Mouse (Mus musculus) ES-Bruce4 (cell line): Measurements from ENCODE around the gene Arid1b. TPM values are rescaled to one million over a fixed set of nuclear protein-coding genes. Genes with fewer than 3 reads are reported as not detected.
A peak's percentile ranks its signal among the peaks of the same experiment; 100 is the strongest.

ENCODE experiments used
- H3K27ac ChIP-seq: 2 replicates; pipeline ENCODE4 v1.5.1; 2012; ENCODE audit warnings: low read length, inconsistent platforms; ENCODE audit not compliant: insufficient read depth
- H3K27me3 ChIP-seq: 2 replicates; pipeline ENCODE4 v1.6.1; 2012; ENCODE audit warnings: mild to moderate bottlenecking, low read length, inconsistent platforms; ENCODE audit not compliant: control insufficient read depth, poor library complexity, insufficient read depth, severe bottlenecking
- H3K36me3 ChIP-seq: 2 replicates; pipeline ENCODE4 v1.6.1; 2012; ENCODE audit warnings: inconsistent platforms, mild to moderate bottlenecking, low read length, moderate library complexity; ENCODE audit not compliant: control insufficient read depth, poor library complexity, insufficient read depth, severe bottlenecking
- H3K4me1 ChIP-seq: one replicate; pipeline ENCODE4 v1.8.1; 2011; ENCODE audit warnings: low read length; ENCODE audit not compliant: control insufficient read depth, insufficient read depth
- H3K4me3 ChIP-seq: 2 replicates; pipeline ENCODE4 v1.5.1; 2011; ENCODE audit warnings: low read depth, mild to moderate bottlenecking, low read length
- H3K9ac ChIP-seq: 2 replicates; pipeline ENCODE4 v1.6.1; 2012; ENCODE audit warnings: low read depth, mild to moderate bottlenecking, inconsistent platforms; ENCODE audit not compliant: poor library complexity, severe bottlenecking
- H3K9me3 ChIP-seq: replicated peaks from 2 replicates; pipeline ENCODE4 v1.6.1; 2012; ENCODE audit warnings: mild to moderate bottlenecking, low read length, inconsistent platforms; ENCODE audit not compliant: control insufficient read depth, poor library complexity, insufficient read depth, severe bottlenecking
- CTCF ChIP-seq: IDR thresholded peaks from one replicate; pipeline ENCODE4 v1.8.1; 2011; ENCODE audit warnings: low read depth, low read length
- EP300 ChIP-seq: IDR thresholded peaks from 2 replicates; pipeline ENCODE4 v1.6.1; 2011; ENCODE audit warnings: low read depth, low read length; ENCODE audit not compliant: insufficient read depth
- POLR2A ChIP-seq: IDR thresholded peaks from one replicate; pipeline ENCODE4 v1.8.1; 2011; ENCODE audit warnings: low read length; ENCODE audit not compliant: insufficient read depth
- polyA plus RNA-seq: library from polyadenylated mRNA; stranded (reverse); fragments of >200 nt; gene quantifications from 2 replicates; pipeline ENCODE4 v1.2.4, GENCODE M21; 2011; ENCODE audit warnings: low read depth; ENCODE audit not compliant: missing spikeins, insufficient read depth, insufficient read length

The Arid1b gene
- polyA plus RNA-seq, 1 experiment, result 20.4 TPM

- H3K9ac ChIP-seq, result no peak overlapping the region
- H3K4me3 ChIP-seq, result no peak overlapping the region
- peaks cover 10% of the 10 kb centered on the region for H3K4me1 ChIP-seq
- no peak overlapping the region for H3K27ac ChIP-seq
- TF ChIP-seq POLR2A, result no peak
- no peak for TF ChIP-seq CTCF
- TF ChIP-seq EP300, result no peak
- H3K27me3 ChIP-seq, result no peaks in the 10 kb centered on the region
- H3K9me3 ChIP-seq, result no peaks in the 10 kb centered on the region
- no peaks in the 10 kb centered on the region for H3K36me3 ChIP-seq
These were observed 69.5 kb downstream of the Arid1b start for GRCm38 (mm10) chr17:5063471-5064176.

- Histone ChIP-seq H3K9ac (no peak overlapping the region), H3K9me3 (no peaks in the 10 kb centered on the region), H3K27me3 (no peaks in the 10 kb centered on the region), H3K4me1 (peaks cover 7% of the 10 kb centered on the region), H3K36me3 (no peaks in the 10 kb centered on the region), H3K27ac (no peak overlapping the region), H3K4me3 (no peak overlapping the region)
- TF ChIP-seq POLR2A (no peak), CTCF (peak; percentile 56)
These were observed 70.6 kb downstream of the Arid1b start for GRCm38 (mm10) chr17:5064777-5065176.

GRCm38 (mm10) chr17:5065270-5065669, 71.1 kb downstream of the Arid1b start:
- no peak for TF ChIP-seq POLR2A
- TF ChIP-seq EP300, result no peak
- TF ChIP-seq CTCF, result no peak
- Histone ChIP-seq H3K27me3 (no peaks in the 10 kb centered on the region), H3K27ac (no peak overlapping the region), H3K9ac (no peak overlapping the region), H3K4me1 (peaks cover 7% of the 10 kb centered on the region), H3K4me3 (no peak overlapping the region), H3K9me3 (no peaks in the 10 kb centered on the region), H3K36me3 (no peaks in the 10 kb centered on the region)

- Histone ChIP-seq H3K36me3 (no peaks in the 10 kb centered on the region), H3K9me3 (no peaks in the 10 kb centered on the region), H3K9ac (no peak overlapping the region), H3K4me1 (peaks cover 5% of the 10 kb centered on the region), H3K27ac (no peak overlapping the region), H3K4me3 (no peak overlapping the region), H3K27me3 (no peaks in the 10 kb centered on the region)
- TF ChIP-seq CTCF, result no peak
- no peak for TF ChIP-seq EP300
- TF ChIP-seq POLR2A, result no peak
These were observed 72.7 kb downstream of the Arid1b start for GRCm38 (mm10) chr17:5066835-5067234.

DNA sequence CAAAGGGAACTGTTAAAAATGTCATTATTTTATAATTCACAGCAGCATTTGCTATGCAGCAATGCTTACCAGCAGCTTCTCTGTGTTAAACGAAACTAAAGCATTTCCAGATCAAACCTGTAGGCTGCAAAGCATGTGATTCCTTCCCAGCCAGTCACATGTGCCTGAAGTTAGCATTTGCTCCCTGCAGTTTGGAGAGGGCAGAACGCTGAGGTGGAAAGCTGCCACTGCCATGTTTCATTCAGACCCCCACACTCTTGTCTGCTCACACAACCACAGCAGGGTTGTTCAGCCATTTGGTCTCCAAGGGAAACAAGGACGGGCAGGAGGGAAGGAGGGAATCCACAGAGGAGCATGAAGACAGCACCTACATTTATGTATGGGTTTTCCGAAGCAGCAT, 73.1 kb downstream of the Arid1b start:
- Histone ChIP-seq H3K4me1 (peaks cover 5% of the 10 kb centered on the region), H3K9ac (no peak overlapping the region), H3K36me3 (no peaks in the 10 kb centered on the region), H3K27me3 (no peaks in the 10 kb centered on the region), H3K9me3 (no peaks in the 10 kb centered on the region), H3K4me3 (no peak overlapping the region), H3K27ac (no peak overlapping the region)
- TF ChIP-seq EP300 (no peak), POLR2A (no peak)

DNA sequence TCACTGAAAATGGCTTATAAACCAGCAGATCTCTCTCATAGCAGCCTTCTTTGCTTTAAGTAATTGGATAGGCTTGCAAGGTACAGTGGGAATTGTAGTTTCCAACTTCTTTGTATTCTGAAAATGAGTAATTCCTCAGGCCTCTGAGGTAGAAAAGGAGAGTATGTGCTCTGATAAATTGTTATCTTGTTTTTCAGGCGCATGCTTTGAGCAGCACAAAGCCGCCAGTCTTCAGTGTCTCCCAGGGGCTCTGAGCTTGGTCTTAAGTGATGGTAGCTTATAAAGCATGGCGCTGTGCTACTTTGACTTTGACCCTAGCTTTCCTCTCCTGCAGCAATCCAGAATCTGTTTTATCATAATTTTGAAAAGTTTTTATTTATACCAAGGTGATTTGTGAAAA, 76.3 kb downstream of the Arid1b start:
- no peak for TF ChIP-seq CTCF
- TF ChIP-seq EP300, result no peak
- Histone ChIP-seq H3K27ac (no peak overlapping the region), H3K36me3 (no peaks in the 10 kb centered on the region), H3K9ac (no peak overlapping the region), H3K27me3 (no peaks in the 10 kb centered on the region), H3K4me1 (peaks cover 5% of the 10 kb centered on the region), H3K4me3 (no peak overlapping the region), H3K9me3 (no peaks in the 10 kb centered on the region)
